Mouse (Mus musculus) spleen, adult 2 months (tissue): ENCODE results near the gene Olfr763.

Experiments used
- CTCF ChIP-seq: fragments of 200-500 bp; IDR thresholded peaks from 2 replicates; pipeline ENCODE4 v1.5.1; 2011; ENCODE audit warnings: mild to moderate bottlenecking, inconsistent platforms; ENCODE audit not compliant: insufficient read depth, insufficient read length, insufficient replicate concordance; ENCODE audit errors: extremely low read depth
- POLR2A ChIP-seq: fragments of 200-500 bp; IDR thresholded peaks from 2 replicates; pipeline ENCODE4 v1.6.1; 2011; ENCODE audit warnings: low read depth, low read length, inconsistent platforms

- no peak for TF ChIP-seq CTCF
- TF ChIP-seq POLR2A = no peak
These were observed 42.2 kb upstream of the Olfr763 start for GRCm38 (mm10) chr10:128968341-128968749.
